Mouse (Mus musculus) layer of hippocampus, adult 9-10 months (tissue): ENCODE results near the gene Tmem106c.

Experiments
- DNase-seq: peaks from one replicate; pipeline ENCODE4 v3.0.0; 2022; ENCODE audit warnings: low spot score

Gene Tmem106c

GRCm38 (mm10) chr15:97963989-97964835, at the start of gene Tmem106c:
Gene Tmem106c, plus strand, starts transcription at chr15:97964200.
- DNase-seq: peak; percentile 59

DNA sequence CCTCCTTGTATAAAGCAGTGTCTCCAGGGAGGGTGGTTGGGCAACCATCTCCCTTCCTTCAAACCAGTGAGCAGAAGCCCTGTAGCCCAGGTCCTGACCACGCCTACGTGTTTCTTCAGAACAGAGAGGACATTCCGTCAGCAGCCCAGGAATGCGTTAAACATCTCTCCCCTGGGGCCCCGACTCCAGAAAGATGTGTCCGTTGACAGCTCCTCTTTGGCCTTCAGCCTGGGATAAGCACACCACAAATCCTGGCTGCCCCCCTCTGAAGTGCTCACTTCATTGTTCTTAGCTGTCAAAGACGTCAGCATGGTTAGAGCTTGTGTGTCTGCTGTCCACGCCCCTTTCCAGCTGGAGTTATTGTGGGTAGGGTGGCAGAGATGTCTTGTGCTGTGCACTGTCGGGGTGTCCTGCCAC, 49.7 kb upstream of the Tmem106c start:
- no peak for DNase-seq

- DNase-seq: no peak
These were observed 46.0 kb upstream of the Tmem106c start for GRCm38 (mm10) chr15:97917994-97918393.

DNA sequence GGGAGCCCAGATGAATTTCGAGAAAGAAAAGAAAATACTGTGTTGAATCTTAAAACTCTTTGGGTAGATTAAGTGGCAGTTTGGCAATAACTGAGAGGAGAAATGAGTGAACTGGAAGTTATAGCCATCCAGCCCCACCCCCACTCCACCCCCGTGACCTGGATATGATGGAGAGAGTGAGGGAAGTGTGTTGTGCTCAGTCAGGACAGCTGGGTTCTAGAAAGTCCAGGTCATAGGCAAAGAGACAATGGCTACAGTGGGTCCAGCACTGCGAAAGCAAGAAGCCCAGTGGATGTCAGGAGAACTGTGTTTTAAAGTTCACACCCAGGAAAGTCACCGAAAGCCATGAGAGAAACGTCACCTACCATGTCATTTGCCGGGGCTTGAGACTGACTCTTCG, 44.8 kb upstream of the Tmem106c start:
- DNase-seq: no peak

GRCm38 (mm10) chr15:97920306-97920705, 43.7 kb upstream of the Tmem106c start:
- DNase-seq: no peak

GRCm38 (mm10) chr15:97921796-97922195, 42.2 kb upstream of the Tmem106c start:
- no peak for DNase-seq

DNA sequence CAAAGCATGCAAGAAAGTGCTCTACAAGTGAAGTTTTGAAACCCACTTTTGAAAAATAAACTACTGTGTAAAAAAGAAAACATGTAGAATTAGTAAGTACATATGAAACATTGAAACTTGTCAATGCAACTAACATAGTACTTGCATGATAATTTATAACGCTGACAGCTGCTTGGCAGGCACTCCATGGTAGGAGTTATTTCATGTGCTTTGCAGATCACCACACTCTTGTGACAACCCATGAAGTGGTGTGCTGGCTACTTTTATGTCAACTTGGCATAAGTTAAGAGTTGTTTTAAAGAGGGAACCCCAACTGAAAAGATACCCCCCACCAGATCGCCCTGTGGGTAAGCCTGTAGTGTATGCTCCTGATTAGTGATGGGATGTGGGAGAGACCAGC, 41.6 kb upstream of the Tmem106c start:
- no peak for DNase-seq

- DNase-seq: no peak
These were observed 37.0 kb upstream of the Tmem106c start for GRCm38 (mm10) chr15:97927018-97927417.

- DNase-seq: no peak
These were observed 36.2 kb upstream of the Tmem106c start for GRCm38 (mm10) chr15:97927821-97928220.

- no peak for DNase-seq
These were observed 34.7 kb upstream of the Tmem106c start for GRCm38 (mm10) chr15:97929259-97929824.

DNA sequence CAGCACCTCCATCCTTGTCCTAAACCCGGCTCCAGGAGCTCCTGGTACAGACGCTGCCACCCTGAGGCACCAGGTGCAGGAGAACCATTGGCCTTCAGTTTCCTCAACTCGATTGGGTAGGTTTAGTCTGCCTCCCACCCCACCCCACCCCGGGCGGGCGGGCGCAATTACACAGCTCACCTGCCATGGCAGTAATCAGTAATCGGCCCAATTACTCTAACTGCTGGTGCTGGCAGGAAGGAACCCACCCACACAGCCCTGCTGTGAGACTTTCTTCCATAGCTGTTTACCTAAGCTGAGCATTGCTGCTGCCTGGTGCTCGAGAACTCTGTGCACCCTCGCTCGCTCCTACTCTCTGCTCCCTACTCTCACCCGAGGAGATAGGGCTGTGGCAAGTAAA, 31.6 kb upstream of the Tmem106c start:
- no peak for DNase-seq

GRCm38 (mm10) chr15:97938580-97938979, 25.4 kb upstream of the Tmem106c start:
- DNase-seq: no peak

DNA sequence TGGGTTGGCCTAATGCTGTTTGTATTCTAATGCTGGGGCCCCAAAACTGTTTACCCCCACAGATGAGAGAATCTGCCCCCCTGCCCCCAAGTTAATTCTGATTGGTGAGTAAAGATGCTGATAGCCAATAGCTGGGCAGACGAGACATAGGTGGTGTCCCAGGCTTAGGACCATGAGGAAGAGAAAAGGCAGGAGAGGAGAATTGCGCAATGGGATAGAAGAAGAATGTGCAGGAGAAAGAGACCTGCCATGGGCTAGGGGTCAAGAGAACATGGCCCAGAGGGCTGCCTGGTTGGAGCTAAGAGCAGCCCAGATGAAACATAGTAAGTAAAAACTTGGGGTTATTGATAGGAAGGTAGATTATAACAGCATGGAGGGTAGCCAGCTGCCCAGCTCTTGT, 23.9 kb upstream of the Tmem106c start:
- DNase-seq: no peak

- DNase-seq: no peak
These were observed 22.7 kb upstream of the Tmem106c start for GRCm38 (mm10) chr15:97941306-97941705.

DNA sequence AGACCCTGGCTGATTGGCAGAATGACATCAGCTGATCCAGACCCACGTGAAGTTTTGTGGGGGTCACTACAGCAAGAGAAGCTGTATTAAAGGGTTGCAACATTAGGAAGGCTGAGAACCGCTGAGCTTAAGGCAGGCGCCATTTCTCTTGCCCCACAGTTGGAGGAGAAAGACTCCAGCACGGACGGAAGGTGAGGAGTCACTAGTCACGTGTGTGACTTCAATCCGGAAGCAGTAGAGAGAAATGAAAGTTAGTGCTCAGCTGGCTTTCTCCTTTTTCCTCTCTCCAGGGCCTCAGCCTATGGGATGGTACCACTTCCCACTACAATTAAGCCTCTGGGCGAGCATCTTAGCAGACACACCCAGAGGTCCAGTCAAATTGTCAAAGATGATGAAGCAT, 21.5 kb upstream of the Tmem106c start:
- DNase-seq: no peak

GRCm38 (mm10) chr15:97943356-97943755, 20.6 kb upstream of the Tmem106c start:
- no peak for DNase-seq

- DNase-seq: no peak
These were observed 19.0 kb upstream of the Tmem106c start for GRCm38 (mm10) chr15:97944919-97945574.

DNA sequence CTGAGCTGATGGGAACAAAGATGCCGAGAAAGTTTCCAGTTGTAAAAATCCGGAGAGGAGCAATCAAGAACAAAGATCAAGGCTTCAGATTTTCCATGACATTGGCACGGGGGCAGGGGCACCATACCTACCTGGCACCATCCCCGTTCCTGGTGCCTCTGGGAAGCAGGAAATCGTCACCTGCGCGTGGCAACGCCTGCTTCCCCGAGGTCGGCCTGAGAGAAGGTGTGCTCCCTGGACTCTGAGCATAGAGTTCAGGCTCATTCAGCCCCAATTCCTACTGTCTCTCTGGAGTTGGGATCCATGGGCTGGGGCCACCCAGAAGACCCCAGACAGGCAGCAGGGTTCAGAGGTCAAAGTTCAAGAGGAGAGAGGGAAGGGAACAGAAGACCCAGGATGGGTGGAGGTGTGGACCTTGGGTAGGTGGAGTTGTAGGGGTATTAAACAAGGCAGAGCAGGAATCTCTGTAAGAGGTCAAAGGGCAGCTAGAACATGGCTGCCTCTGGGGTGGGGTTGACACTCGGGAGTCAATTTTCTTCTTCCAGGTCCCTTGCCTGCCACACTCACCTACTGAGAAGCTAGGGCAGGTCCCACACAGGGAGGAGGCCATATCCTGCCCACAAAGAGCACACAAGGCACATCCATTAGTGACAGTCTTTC, 18.2 kb upstream of the Tmem106c start:
- DNase-seq: no peak

- no peak for DNase-seq
These were observed 15.3 kb upstream of the Tmem106c start for GRCm38 (mm10) chr15:97948720-97949119.

DNA sequence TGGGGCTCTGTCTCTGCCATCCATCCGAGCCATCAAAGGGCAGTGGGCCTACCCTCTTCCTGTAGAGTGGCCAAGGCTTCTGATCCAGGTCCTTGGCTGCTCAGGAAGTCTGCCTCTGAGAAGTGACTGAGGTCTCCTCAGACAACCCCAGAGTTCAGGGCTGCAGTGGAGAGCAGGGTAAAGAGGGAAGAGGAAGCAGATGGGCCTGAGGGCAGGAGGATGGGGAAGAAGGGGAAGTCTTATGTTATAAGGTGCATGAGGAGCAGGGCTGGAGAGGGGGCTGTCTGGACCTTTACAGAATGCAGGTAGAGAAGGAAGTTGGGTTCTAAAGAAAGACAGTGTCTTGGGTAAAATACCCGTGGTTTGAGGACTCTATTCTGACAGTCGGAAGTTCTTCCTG, 14.3 kb upstream of the Tmem106c start:
- no peak for DNase-seq

DNA sequence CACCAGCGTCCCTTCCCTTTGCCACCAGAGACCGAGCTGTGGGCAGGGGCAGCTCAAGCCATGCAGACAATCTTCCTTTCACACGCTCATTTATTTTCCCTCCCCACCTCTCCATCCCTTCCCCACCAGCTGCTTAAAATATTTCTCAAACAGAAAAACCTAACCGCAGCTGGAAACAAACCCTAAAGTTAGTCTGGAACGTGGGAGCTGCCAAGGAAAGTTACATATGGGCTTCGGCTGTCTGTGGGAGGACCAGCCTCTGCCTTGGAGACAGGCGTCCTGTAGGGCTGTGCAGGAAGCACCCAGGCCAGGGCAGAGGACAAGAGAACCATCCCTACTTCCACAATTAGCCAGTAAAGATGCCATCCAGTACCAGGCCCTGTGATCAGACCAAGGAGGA, 13.8 kb upstream of the Tmem106c start:
- no peak for DNase-seq

DNA sequence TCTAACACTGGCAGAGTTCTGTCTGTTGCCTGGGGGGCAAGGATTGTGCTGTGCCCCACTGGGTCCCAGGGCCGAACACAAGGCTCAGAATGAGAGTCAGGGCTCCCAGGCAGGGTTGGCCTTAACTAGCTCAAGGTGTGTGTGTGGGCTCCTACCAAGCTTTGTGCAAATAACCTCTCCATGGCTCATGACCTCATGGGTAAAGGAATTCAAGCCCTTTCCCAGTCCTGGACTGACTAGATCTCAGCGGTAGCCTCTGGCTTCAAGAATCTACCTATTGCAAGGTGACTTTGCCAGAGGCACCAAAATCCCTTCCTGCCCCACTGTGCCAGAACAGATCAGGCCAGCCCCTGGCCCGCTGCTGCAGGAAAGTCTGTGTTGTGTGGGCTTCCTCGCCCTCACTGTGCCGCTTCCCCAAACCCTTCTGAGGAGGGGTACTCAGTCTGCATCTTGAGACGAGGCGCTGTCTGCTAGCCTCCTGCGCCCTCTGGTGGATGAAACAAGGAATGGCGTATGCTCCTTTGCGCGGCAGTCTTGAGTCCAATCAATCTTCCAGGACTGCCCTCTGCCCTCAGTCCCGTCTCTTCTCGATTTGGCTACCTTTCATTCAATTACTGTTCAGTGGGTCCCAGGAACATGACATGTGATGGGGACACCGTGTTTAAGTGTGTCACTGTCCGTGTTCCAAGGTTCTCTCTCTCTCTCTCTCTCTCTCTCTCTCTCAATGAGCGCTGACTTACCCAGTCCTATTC, 11.7 kb upstream of the Tmem106c start:
- DNase-seq: peak; percentile 39
